Mouse (Mus musculus) forebrain, embryonic 12.5 days (tissue): ENCODE data around the gene Wdr70. TPM values are rescaled to one million over a fixed set of nuclear protein-coding genes. Genes with fewer than 3 reads are reported as not detected.

ENCODE experiments used
- ATAC-seq: fragments of 200-750 bp; cut with Nextera tagmentation; 2 replicates; pipeline ENCODE4 v1.8.0; 2017; ENCODE audit warnings: moderate TSS enrichment; ENCODE audit not compliant: low FRiP score
- H3K27ac ChIP-seq: fragments of 300-500 bp; sonication (generic); 2 replicates; pipeline ENCODE4 v1.5.1; 2016; ENCODE audit warnings: mild to moderate bottlenecking
- H3K27me3 ChIP-seq: fragments of 300-500 bp; sonication (generic); 2 replicates; pipeline ENCODE4 v1.6.1; 2016; ENCODE audit warnings: mild to moderate bottlenecking
- H3K36me3 ChIP-seq: fragments of 300-500 bp; sonication (generic); replicated peaks from 2 replicates; pipeline ENCODE4 v1.6.1; 2016; ENCODE audit warnings: mild to moderate bottlenecking
- H3K4me1 ChIP-seq: fragments of 300-500 bp; sonication (generic); 2 replicates; pipeline ENCODE4 v1.6.1; 2016
- H3K4me2 ChIP-seq: fragments of 300-500 bp; sonication (generic); 2 replicates; pipeline ENCODE4 v1.6.1; 2016; ENCODE audit warnings: mild to moderate bottlenecking, moderate library complexity
- H3K4me3 ChIP-seq: fragments of 300-500 bp; sonication (generic); replicated peaks from 2 replicates; pipeline ENCODE4 v1.5.1; 2016; ENCODE audit warnings: mild to moderate bottlenecking
- H3K9ac ChIP-seq: fragments of 300-500 bp; sonication (generic); 2 replicates; pipeline ENCODE4 v1.6.1; 2016; ENCODE audit warnings: mild to moderate bottlenecking
- H3K9me3 ChIP-seq: fragments of 300-500 bp; sonication (generic); 2 replicates; pipeline ENCODE4 v1.6.1; 2016
- WGBS: fragments of 180-500 bp; shearing (Covaris S2); methylation state at CpG from one replicate; pipeline ENCODE4 v1.1.7; 2016; 5-methylcytosine and 5-hydroxymethylcytosine counted together
- polyA plus RNA-seq: library from polyadenylated mRNA; unstranded; fragments of >200 nt; fragmentation: Nextera tagmentation; extraction: Ambion mirVana; gene quantifications from 2 replicates; pipeline ENCODE4 v1.2.1, GENCODE M21; 2016

Wdr70 gene
- polyA plus RNA-seq, 1 experiment from 2014 or later, result 65.1 TPM

DNA sequence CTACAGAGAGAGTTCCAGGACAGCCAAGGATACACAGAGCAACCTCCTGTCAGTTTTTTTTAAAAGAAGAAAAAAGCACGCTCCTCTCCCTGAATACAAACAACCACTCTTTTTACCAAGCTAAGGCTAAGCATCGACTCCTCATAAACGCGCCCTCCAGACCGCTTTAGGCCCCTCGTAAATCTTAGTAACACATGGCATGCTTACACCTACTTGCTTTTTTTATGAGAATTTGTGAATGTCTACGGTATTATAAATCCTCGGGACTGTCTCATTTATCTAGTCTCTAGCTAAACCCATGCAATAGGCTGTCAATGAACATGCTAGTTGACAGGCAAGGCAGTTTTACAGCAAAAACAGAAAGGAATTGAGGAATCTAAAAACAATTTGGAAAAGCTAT, 91.6 kb downstream of the Wdr70 start:
- no peaks in the 10 kb centered on the region for H3K27me3 ChIP-seq
- ATAC-seq, result no peak
- no peaks in the 10 kb centered on the region for H3K36me3 ChIP-seq
- no peaks in the 10 kb centered on the region for H3K9me3 ChIP-seq
- H3K27ac ChIP-seq, result no peak overlapping the region
- no peak overlapping the region for H3K4me2 ChIP-seq
- H3K4me1 ChIP-seq, result no peaks in the 10 kb centered on the region
- WGBS, result 92% methylated on average over 8 of the region's 8 CpGs
- H3K4me3 ChIP-seq, result no peak overlapping the region
- H3K9ac ChIP-seq, result no peak overlapping the region

DNA sequence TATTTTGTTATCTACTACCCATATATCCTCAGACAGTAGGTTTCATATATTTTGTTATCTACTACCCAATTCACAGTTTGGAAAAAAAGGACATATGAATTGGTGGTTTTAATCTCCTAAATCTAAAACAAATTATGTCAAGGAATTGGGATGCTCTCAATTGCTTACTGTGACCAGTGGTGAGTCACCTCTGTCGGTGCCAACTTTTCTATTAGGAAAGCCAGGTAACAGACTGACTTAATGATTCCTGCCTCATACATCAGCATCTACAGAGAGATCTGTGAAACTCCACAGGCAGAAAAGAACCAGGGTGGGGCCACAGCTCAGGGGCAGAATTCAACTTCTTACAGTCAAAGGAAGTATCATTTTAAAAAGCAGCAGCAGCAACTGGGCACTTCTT, 93.0 kb downstream of the Wdr70 start:
- 95% methylated on average over 1 of the region's 1 CpGs for WGBS
- Histone ChIP-seq H3K9me3 (no peaks in the 10 kb centered on the region), H3K4me2 (no peak overlapping the region), H3K4me1 (no peaks in the 10 kb centered on the region), H3K4me3 (no peak overlapping the region), H3K9ac (no peak overlapping the region), H3K27ac (no peak overlapping the region), H3K36me3 (no peaks in the 10 kb centered on the region), H3K27me3 (no peaks in the 10 kb centered on the region)
- no peak for ATAC-seq

DNA sequence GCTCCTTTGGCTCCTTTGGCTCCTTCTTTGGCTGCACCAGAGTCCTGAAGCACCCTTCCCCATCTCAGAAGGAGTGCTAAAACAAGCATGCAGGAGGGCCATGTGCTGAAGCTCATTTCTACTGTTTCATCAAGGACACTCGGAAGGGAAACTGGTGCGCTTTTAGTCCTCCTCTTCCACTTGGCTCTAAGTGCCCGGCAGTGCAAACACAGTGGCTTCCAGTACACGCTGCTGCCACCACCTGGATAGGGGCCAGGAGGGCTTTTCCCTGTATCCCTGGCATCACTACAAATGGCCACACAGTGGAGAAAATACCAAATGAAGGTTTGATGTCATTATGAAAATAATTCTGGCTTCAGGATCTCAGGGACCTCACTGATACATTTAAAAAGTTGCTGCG, 93.5 kb downstream of the Wdr70 start:
- no peaks in the 10 kb centered on the region for H3K9me3 ChIP-seq
- no peak for ATAC-seq
- H3K4me2 ChIP-seq, result no peak overlapping the region
- 77% methylated on average over 5 of the region's 5 CpGs for WGBS
- no peak overlapping the region for H3K9ac ChIP-seq
- no peak overlapping the region for H3K4me3 ChIP-seq
- no peaks in the 10 kb centered on the region for H3K36me3 ChIP-seq
- no peaks in the 10 kb centered on the region for H3K27me3 ChIP-seq
- no peaks in the 10 kb centered on the region for H3K4me1 ChIP-seq
- no peak overlapping the region for H3K27ac ChIP-seq

DNA sequence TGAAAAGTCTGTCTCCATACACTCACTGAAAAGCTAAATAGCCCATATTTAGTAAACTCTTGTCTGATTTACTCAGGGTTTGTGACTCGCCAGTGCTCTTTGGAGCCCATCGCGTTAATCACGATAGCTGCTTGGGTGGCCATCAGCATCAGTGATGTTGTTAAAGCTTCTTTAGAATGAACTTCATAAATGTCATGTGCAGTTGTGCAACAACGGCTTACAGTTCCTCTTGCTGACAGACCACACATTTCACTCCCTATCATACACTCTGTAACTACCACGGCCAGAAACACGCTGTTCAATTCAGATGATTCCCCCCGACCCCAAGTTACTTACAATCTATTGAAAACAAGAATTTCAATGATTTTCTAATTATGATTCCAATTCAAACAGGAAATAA, 95.2 kb downstream of the Wdr70 start:
- no peaks in the 10 kb centered on the region for H3K9me3 ChIP-seq
- WGBS, result 89% methylated on average over 8 of the region's 8 CpGs
- no peak for ATAC-seq

DNA sequence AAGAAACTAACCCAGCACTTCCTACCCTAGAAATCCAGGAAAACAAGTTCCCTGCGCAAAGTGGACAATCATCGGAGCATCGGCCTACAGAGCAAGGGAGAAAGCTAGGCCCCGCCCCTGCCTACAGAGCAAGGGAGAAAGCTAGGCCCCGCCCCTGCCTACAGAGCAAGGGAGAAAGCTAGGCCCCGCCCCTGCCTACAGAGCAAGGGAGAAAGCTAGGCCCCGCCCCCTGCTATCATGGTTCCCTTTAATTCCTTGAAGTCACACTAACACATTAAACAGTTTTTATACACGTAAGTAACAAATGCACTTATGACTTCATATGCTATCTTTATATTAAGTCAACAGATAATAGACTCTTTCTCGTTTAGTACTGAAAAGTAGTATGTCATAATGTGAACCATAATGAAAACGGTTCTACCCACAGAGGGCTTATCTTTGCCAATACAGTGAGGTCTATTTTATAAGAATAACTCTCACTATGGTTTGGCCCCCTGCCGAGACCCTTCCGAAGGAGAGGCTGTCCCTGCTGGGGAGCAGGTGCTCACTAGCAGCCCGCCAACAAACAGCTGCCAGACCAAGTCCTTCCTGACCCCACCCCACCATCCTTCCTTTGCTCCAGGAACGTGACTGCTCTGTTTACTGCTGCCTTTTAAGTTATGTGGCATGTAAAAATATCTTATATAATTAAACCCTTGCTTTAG, 100.0 kb downstream of the Wdr70 start:
- Histone ChIP-seq H3K36me3 (no peaks in the 10 kb centered on the region), H3K4me1 (0 out of 2 replicates have a peak, but pooled peaks cover 2% of the 10 kb centered on the region), H3K27ac (no peak overlapping the region), H3K9me3 (no peaks in the 10 kb centered on the region), H3K9ac (no peak overlapping the region), H3K27me3 (no peaks in the 10 kb centered on the region), H3K4me3 (no peak overlapping the region), H3K4me2 (no peak overlapping the region)
- ATAC-seq, result no peak
- 55% methylated on average over 14 of the region's 14 CpGs for WGBS

More for the DNA sequence above, 95.2 kb downstream of the Wdr70 start:
- no peak overlapping the region for H3K4me3 ChIP-seq
- no peaks in the 10 kb centered on the region for H3K27me3 ChIP-seq
- no peak overlapping the region for H3K27ac ChIP-seq
- no peak overlapping the region for H3K4me2 ChIP-seq
- H3K36me3 ChIP-seq, result no peaks in the 10 kb centered on the region
- H3K4me1 ChIP-seq, result 0 out of 2 replicates have a peak, but pooled peaks cover 2% of the 10 kb centered on the region
- H3K9ac ChIP-seq, result no peak overlapping the region

DNA sequence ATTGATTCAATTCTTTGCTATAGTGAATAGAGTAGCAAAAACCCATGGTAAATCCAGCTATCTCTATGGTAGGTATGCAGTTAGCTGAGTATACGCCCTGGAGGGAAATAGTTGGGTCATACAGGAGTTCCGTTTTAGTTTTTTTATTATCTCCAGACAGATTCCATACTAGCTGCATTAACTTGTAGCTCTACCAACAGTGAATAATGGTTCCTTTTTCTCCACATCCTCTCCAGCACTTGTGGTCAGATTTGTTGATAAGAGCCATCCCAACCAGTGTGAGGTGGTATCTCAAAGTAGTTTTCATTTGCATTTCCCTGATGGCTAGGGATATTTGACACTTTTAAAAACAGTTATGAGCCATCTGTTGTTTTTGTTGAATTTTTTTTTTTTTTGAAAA, 100.9 kb downstream of the Wdr70 start:
- no peak overlapping the region for H3K27ac ChIP-seq
- H3K27me3 ChIP-seq, result no peaks in the 10 kb centered on the region
- no peak overlapping the region for H3K4me2 ChIP-seq
- no peaks in the 10 kb centered on the region for H3K9me3 ChIP-seq
- H3K9ac ChIP-seq, result no peak overlapping the region
- WGBS, result 96% methylated on average over 2 of the region's 2 CpGs
- H3K4me1 ChIP-seq, result 0 out of 2 replicates have a peak, but pooled peaks cover 2% of the 10 kb centered on the region
- no peak for ATAC-seq
- H3K4me3 ChIP-seq, result no peak overlapping the region
- H3K36me3 ChIP-seq, result no peaks in the 10 kb centered on the region

DNA sequence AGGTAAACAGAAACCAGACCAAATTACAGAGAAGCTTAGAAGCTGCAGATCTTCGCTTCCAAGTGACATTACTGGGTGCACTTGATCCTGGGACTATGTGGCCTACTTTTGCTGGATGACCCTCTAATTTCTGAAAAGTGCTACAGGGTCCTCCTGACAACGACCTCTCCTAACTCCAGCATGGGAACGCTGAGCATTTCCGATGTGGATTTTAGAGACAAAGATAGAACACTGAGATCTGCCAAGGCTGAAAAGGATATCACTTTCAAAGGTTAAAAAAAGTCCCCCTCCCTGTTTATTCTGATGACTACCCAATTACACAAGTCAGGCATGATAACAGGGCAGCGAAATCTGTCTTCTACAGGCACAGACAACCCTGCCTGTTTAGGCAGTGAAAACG, 105.3 kb downstream of the Wdr70 start:
- Histone ChIP-seq H3K4me1 (no peaks in the 10 kb centered on the region), H3K27me3 (no peaks in the 10 kb centered on the region), H3K4me2 (no peak overlapping the region), H3K27ac (no peak overlapping the region), H3K9me3 (no peaks in the 10 kb centered on the region), H3K4me3 (no peak overlapping the region), H3K9ac (no peak overlapping the region), H3K36me3 (no peaks in the 10 kb centered on the region)
- 90% methylated on average over 6 of the region's 6 CpGs for WGBS
- no peak for ATAC-seq

DNA sequence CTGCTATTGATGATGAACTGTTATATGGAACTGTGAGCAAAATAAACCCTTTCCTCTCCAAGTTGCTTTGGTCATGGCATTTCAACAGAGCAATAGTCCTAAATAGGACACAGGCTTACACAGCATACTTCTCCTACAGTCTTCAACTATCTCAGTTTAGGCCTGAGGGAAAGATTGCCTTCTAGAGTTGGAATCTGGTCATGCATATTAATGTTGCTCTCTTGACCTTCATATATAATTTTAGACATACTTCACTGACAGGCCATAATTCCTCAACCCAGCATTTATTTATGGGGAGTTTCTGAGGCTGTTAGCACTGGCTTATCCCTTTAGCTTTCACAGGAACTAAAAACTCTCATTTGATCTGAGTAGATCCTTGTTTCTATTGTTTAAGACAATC, 108.9 kb downstream of the Wdr70 start:
- ATAC-seq, result no peak
- H3K36me3 ChIP-seq, result no peaks in the 10 kb centered on the region
- peaks cover 5% of the 10 kb centered on the region; the same call in 1 of the 2 replicates for H3K4me1 ChIP-seq

DNA sequence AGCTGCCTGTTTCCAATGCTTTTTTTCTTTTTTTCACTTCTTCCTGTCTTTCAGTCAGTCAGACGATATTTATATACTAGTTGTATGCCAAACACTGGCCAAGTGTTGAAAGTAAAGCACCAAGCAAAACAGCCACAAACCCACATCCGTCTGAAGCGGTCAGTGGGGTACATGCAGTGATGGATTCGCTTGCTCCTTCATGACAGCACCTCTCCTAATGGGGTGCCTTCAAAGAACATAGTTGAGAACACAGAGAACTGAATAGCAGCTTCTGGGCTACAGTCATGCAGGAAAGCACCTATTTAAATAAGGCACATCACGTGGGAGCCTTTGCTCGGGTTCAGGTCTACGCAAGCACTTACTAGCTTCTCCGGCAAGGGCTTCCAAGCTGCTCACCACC, 111.6 kb downstream of the Wdr70 start:
- H3K4me2 ChIP-seq, result no peak overlapping the region
- H3K27ac ChIP-seq, result no peak overlapping the region
- no peaks in the 10 kb centered on the region for H3K36me3 ChIP-seq
- no peaks in the 10 kb centered on the region for H3K27me3 ChIP-seq
- H3K9ac ChIP-seq, result no peak overlapping the region
- ATAC-seq, result no peak
- H3K4me1 ChIP-seq, result peaks cover 5% of the 10 kb centered on the region; the same call in 1 of the 2 replicates
- no peak overlapping the region for H3K4me3 ChIP-seq
- 94% methylated on average over 8 of the region's 8 CpGs for WGBS
- no peaks in the 10 kb centered on the region for H3K9me3 ChIP-seq

More for the DNA sequence above, 108.9 kb downstream of the Wdr70 start:
- Histone ChIP-seq H3K9ac (no peak overlapping the region), H3K9me3 (no peaks in the 10 kb centered on the region), H3K27ac (no peak overlapping the region), H3K27me3 (no peaks in the 10 kb centered on the region), H3K4me2 (no peak overlapping the region), H3K4me3 (no peak overlapping the region)

DNA sequence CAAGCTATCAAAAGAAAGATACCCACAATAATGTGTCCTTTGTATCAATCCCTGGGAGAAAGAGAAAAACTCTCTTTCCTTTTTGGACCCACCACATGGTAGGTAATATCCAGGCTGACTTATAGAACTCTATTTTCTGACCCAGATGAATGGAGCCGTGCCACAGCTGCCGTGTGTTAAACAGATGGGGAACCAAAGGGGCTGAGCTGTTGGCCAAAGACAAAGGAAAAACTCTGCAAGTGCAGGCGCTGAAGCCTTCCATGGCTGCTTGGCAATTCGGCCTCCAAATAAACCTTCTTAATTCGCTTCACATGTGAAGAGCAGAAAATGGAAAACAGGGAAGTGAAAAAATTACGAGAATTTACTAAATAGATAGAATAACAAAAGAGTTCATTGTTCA, 112.7 kb downstream of the Wdr70 start:
- Histone ChIP-seq H3K27me3 (no peaks in the 10 kb centered on the region), H3K9ac (no peak overlapping the region), H3K4me2 (no peak overlapping the region), H3K9me3 (no peaks in the 10 kb centered on the region), H3K36me3 (no peaks in the 10 kb centered on the region), H3K4me3 (no peak overlapping the region), H3K27ac (no peak overlapping the region), H3K4me1 (peaks cover 5% of the 10 kb centered on the region; the same call in 1 of the 2 replicates)
- WGBS, result 48% methylated on average over 6 of the region's 6 CpGs
- ATAC-seq, result no peak

DNA sequence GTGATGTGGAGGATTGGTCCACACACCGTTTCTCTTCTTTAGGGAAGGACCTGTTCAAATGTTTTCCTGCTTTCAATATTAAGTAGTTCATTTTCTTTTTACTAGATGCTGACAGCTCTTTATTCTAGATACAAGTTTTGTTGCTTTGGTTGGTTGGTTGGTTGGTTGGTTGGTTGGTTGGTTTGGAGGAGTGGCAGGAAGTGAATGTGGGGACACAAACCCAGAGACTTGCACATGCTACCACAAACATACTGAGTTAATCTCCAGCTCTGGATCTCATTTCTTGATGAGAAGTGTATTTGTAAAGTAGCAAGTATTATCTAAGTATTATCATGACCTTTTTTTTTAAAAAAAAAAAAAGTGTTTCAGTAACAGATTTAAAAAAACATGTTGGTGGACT, 120.4 kb downstream of the Wdr70 start:
- Histone ChIP-seq H3K4me2 (no peak overlapping the region), H3K4me1 (peaks cover 2% of the 10 kb centered on the region; the same call in 1 of the 2 replicates), H3K36me3 (peaks cover 13% of the 10 kb centered on the region), H3K9ac (no peak overlapping the region), H3K9me3 (no peaks in the 10 kb centered on the region), H3K27me3 (no peaks in the 10 kb centered on the region), H3K4me3 (no peak overlapping the region), H3K27ac (no peak overlapping the region)
- whole genome bisulfite sequencing, result 92% methylated on average over 1 of the region's 1 CpGs
- no peak for ATAC-seq

DNA sequence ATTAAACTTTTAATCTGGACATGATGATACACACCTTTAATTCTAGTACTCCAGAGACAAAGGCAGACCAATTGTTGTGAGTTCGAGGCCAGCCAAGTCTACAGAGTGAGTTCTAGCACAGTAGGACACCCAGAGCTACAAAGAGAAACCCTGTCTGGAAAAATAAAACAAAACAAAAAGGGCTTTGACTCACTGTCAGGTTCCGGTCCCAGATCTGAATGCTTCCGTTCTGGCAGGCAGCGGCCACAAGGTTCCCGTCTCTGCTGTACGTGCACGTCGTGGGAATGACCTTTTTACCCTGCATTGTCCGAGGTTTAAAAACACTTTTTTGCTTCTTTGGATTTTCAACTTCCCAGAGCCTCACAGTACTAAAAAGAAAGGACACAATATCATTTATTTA, 122.2 kb downstream of the Wdr70 start:
- Histone ChIP-seq H3K4me2 (no peak overlapping the region), H3K4me3 (no peak overlapping the region), H3K4me1 (peaks cover 2% of the 10 kb centered on the region; the same call in 1 of the 2 replicates), H3K27me3 (no peaks in the 10 kb centered on the region), H3K9ac (no peak overlapping the region), H3K9me3 (no peaks in the 10 kb centered on the region), H3K36me3 (peaks cover 13% of the 10 kb centered on the region), H3K27ac (no peak overlapping the region)
- 50% methylated on average over 9 of the region's 9 CpGs for WGBS
- no peak for ATAC-seq

DNA sequence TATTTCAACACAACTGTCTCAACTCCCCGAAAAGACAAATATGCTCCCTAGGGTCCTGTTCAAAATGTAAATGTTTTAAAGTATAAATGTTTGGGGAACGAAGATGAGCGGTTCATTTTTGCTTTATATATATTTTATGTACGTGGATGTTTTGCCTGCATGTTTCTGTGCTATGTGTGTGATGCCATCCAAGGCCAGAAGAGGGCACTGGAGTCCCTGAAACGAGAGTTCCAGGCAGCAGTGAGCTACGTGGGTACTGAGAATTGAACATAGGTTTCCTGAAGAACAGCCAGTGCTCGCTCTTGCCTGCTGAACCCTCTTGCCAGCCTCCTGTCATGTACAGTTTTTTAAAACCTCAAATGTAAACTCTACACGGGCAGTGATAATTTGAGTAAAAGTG, 124.6 kb downstream of the Wdr70 start:
- H3K9ac ChIP-seq, result no peak overlapping the region
- no peaks in the 10 kb centered on the region for H3K9me3 ChIP-seq
- H3K4me1 ChIP-seq, result peaks cover 2% of the 10 kb centered on the region; the same call in 1 of the 2 replicates
- no peak for ATAC-seq
- no peak overlapping the region for H3K27ac ChIP-seq
- H3K4me2 ChIP-seq, result no peak overlapping the region
- 89% methylated on average over 8 of the region's 8 CpGs for WGBS
- H3K27me3 ChIP-seq, result no peaks in the 10 kb centered on the region
- H3K36me3 ChIP-seq, result peaks cover 13% of the 10 kb centered on the region
- no peak overlapping the region for H3K4me3 ChIP-seq
